Mouse (Mus musculus) midbrain, embryonic 16.5 days (tissue): ENCODE data around the gene Procr. TPM values are rescaled to one million over a fixed set of nuclear protein-coding genes. Genes with fewer than 3 reads are reported as not detected.

Experiments
- ATAC-seq: fragments of 200-750 bp; cut with Nextera tagmentation; 2 replicates; pipeline ENCODE4 v1.8.0; 2017; ENCODE audit warnings: moderate TSS enrichment
- H3K27ac ChIP-seq: fragments of 300-500 bp; sonication (generic); 2 replicates; pipeline ENCODE4 v1.5.1; 2014; ENCODE audit warnings: mild to moderate bottlenecking, low read length, mixed read lengths
- H3K27me3 ChIP-seq: fragments of 300-500 bp; sonication (generic); 2 replicates; pipeline ENCODE4 v1.6.1; 2014; ENCODE audit warnings: low read depth, low read length, mixed read lengths; ENCODE audit not compliant: control insufficient read depth, insufficient read depth
- H3K36me3 ChIP-seq: fragments of 300-500 bp; sonication (generic); 2 replicates; pipeline ENCODE4 v1.6.1; 2014; ENCODE audit warnings: mild to moderate bottlenecking, low read length, moderate library complexity, mixed read lengths; ENCODE audit not compliant: control insufficient read depth, insufficient read depth
- H3K4me1 ChIP-seq: fragments of 300-500 bp; sonication (generic); 2 replicates; pipeline ENCODE4 v1.6.1; 2014; ENCODE audit warnings: mild to moderate bottlenecking, low read length, mixed read lengths; ENCODE audit not compliant: control insufficient read depth, insufficient read depth
- H3K4me2 ChIP-seq: fragments of 300-500 bp; sonication (generic); 2 replicates; pipeline ENCODE4 v1.6.1; 2014; ENCODE audit warnings: mild to moderate bottlenecking, low read length, mixed read lengths
- H3K4me3 ChIP-seq: fragments of 300-500 bp; sonication (generic); 2 replicates; pipeline ENCODE4 v1.5.1; 2014; ENCODE audit warnings: low read depth, mild to moderate bottlenecking, low read length, moderate library complexity, mixed read lengths
- H3K9ac ChIP-seq: fragments of 300-500 bp; sonication (generic); 2 replicates; pipeline ENCODE4 v1.6.1; 2014; ENCODE audit warnings: low read depth, low read length, mixed read lengths
- H3K9me3 ChIP-seq: fragments of 300-500 bp; sonication (generic); replicated peaks from 2 replicates; pipeline ENCODE4 v1.6.1; 2014; ENCODE audit warnings: mild to moderate bottlenecking, low read length, mixed read lengths; ENCODE audit not compliant: control insufficient read depth, poor library complexity, severe bottlenecking
- whole genome bisulfite sequencing: fragments of 180-500 bp; shearing (Covaris S2); extraction: QIAGEN DNeasy Blood & Tissue Kit; methylation state at CpG from one replicate; pipeline ENCODE4 v1.1.7; 2014; 5-methylcytosine and 5-hydroxymethylcytosine counted together
- polyA plus RNA-seq: library from polyadenylated mRNA; unstranded; fragments of >200 nt; fragmentation: Nextera tagmentation; extraction: Ambion mirVana; gene quantifications from 2 replicates; pipeline ENCODE4 v1.2.1, GENCODE M21; 2015

Procr gene
- polyA plus RNA-seq, 1 experiment from 2014 or later: 2.8 TPM

- Histone ChIP-seq H3K4me1 (no peaks in the 10 kb centered on the region), H3K4me2 (no peak overlapping the region), H3K36me3 (no peaks in the 10 kb centered on the region), H3K27me3 (no peaks in the 10 kb centered on the region), H3K9ac (no peak overlapping the region), H3K9me3 (no peaks in the 10 kb centered on the region), H3K27ac (no peak overlapping the region), H3K4me3 (no peak overlapping the region)
- WGBS: 88% methylated on average over 11 of the region's 11 CpGs
- no peak for ATAC-seq
Measured at GRCm38 (mm10) chr2:155742211-155742610, 8.7 kb upstream of the Procr start.

GRCm38 (mm10) chr2:155742931-155743337, 8.0 kb upstream of the Procr start:
- Histone ChIP-seq H3K4me1 (no peaks in the 10 kb centered on the region), H3K27me3 (no peaks in the 10 kb centered on the region), H3K9me3 (no peaks in the 10 kb centered on the region), H3K9ac (no peak overlapping the region), H3K36me3 (no peaks in the 10 kb centered on the region), H3K27ac (no peak overlapping the region), H3K4me3 (no peak overlapping the region), H3K4me2 (no peak overlapping the region)
- WGBS: 83% methylated on average over 12 of the region's 12 CpGs
- no peak for ATAC-seq

GRCm38 (mm10) chr2:155743351-155743750, 7.6 kb upstream of the Procr start:
- no peaks in the 10 kb centered on the region for H3K36me3 ChIP-seq
- no peak overlapping the region for H3K9ac ChIP-seq
- ATAC-seq: no peak
- no peaks in the 10 kb centered on the region for H3K27me3 ChIP-seq
- H3K4me2 ChIP-seq: no peak overlapping the region
- H3K27ac ChIP-seq: no peak overlapping the region
- WGBS: 94% methylated on average over 9 of the region's 9 CpGs
- H3K9me3 ChIP-seq: no peaks in the 10 kb centered on the region
- no peak overlapping the region for H3K4me3 ChIP-seq
- no peaks in the 10 kb centered on the region for H3K4me1 ChIP-seq

- no peaks in the 10 kb centered on the region for H3K4me1 ChIP-seq
- no peaks in the 10 kb centered on the region for H3K27me3 ChIP-seq
- H3K9ac ChIP-seq: no peak overlapping the region
- no peak overlapping the region for H3K4me3 ChIP-seq
- no peak overlapping the region for H3K27ac ChIP-seq
- no peak overlapping the region for H3K4me2 ChIP-seq
- H3K9me3 ChIP-seq: no peaks in the 10 kb centered on the region
- no peaks in the 10 kb centered on the region for H3K36me3 ChIP-seq
- no peak for ATAC-seq
- WGBS: 68% methylated on average over 3 of the region's 3 CpGs
Measured at GRCm38 (mm10) chr2:155745487-155745886, 5.4 kb upstream of the Procr start.

GRCm38 (mm10) chr2:155749394-155749793, 1.5 kb upstream of the Procr start:
- no peak for ATAC-seq
- WGBS: 84% methylated on average over 4 of the region's 4 CpGs
- Histone ChIP-seq H3K9ac (no peak overlapping the region), H3K36me3 (no peaks in the 10 kb centered on the region), H3K4me3 (no peak overlapping the region), H3K4me2 (no peak overlapping the region), H3K27ac (no peak overlapping the region), H3K27me3 (peaks cover 4% of the 10 kb centered on the region; the same call in 1 of the 2 replicates), H3K4me1 (peaks cover 3% of the 10 kb centered on the region; the same call in 1 of the 2 replicates), H3K9me3 (no peaks in the 10 kb centered on the region)

GRCm38 (mm10) chr2:155755746-155756145, 4.8 kb downstream of the Procr start:
- Histone ChIP-seq H3K9me3 (no peaks in the 10 kb centered on the region), H3K4me3 (no peak overlapping the region), H3K4me2 (no peak overlapping the region), H3K27ac (no peak overlapping the region), H3K9ac (no peak overlapping the region), H3K36me3 (no peaks in the 10 kb centered on the region), H3K4me1 (peaks cover 3% of the 10 kb centered on the region; the same call in 1 of the 2 replicates), H3K27me3 (peaks cover 4% of the 10 kb centered on the region; the same call in 1 of the 2 replicates)
- no peak for ATAC-seq
- WGBS: 0% methylated on average over 1 of the region's 1 CpGs

- Histone ChIP-seq H3K27me3 (no peaks in the 10 kb centered on the region), H3K36me3 (no peaks in the 10 kb centered on the region), H3K27ac (no peak overlapping the region), H3K4me3 (no peak overlapping the region), H3K9ac (no peak overlapping the region), H3K4me1 (no peaks in the 10 kb centered on the region), H3K9me3 (no peaks in the 10 kb centered on the region), H3K4me2 (no peak overlapping the region)
- 68% methylated on average over 14 of the region's 14 CpGs for WGBS
- no peak for ATAC-seq
Measured at GRCm38 (mm10) chr2:155756855-155757566, 6.1 kb downstream of the Procr start.

GRCm38 (mm10) chr2:155764679-155765418, 13.9 kb downstream of the Procr start:
- Histone ChIP-seq H3K4me2 (no peak overlapping the region), H3K36me3 (no peaks in the 10 kb centered on the region), H3K27me3 (no peaks in the 10 kb centered on the region), H3K9me3 (no peaks in the 10 kb centered on the region), H3K27ac (no peak overlapping the region), H3K4me3 (no peak overlapping the region), H3K9ac (no peak overlapping the region), H3K4me1 (no peaks in the 10 kb centered on the region)
- 49% methylated on average over 13 of the region's 13 CpGs for WGBS
- ATAC-seq: peak; percentile 75

GRCm38 (mm10) chr2:155773664-155774063, 22.7 kb downstream of the Procr start:
- WGBS: 67% methylated on average over 4 of the region's 4 CpGs
- no peak overlapping the region for H3K9ac ChIP-seq

More at GRCm38 (mm10) chr2:155773664-155774063, 22.7 kb downstream of the Procr start:
- Histone ChIP-seq H3K9me3 (no peaks in the 10 kb centered on the region), H3K4me3 (no peak overlapping the region), H3K27me3 (peaks cover 9% of the 10 kb centered on the region), H3K4me2 (no peak overlapping the region), H3K4me1 (peaks cover 29% of the 10 kb centered on the region), H3K27ac (no peak overlapping the region), H3K36me3 (no peaks in the 10 kb centered on the region)
- ATAC-seq: no peak
